Mouse (Mus musculus): Measurements from ENCODE around the gene Slc12a6.

Slc12a6 gene

DNA sequence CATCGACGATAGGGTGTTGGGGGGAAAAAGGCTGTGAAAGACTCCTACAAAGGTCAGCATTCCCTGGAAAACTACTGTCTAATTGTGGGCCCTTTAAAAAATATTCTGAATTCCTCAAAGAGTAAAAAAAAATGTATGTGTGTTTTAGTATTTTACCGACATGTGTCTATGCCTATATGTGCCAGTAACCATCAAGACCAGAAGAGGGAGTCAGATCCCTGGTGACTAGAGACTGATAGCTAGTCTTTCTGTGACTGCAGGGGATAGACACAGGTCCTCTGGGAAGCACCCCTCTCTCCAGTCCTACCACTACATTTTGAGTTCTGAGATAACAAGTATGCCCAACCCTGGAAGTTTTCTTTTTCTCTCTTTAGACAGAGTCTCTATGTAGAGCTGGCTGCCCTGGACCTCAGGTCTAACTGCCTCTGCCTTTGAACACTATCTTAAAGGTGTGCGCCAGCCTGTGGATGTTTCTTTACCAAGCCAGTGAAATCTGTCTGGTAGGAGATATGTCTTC is 2.8 kb upstream of the Slc12a6 start:
- peak; percentile 82 for DNase-seq

DNA sequence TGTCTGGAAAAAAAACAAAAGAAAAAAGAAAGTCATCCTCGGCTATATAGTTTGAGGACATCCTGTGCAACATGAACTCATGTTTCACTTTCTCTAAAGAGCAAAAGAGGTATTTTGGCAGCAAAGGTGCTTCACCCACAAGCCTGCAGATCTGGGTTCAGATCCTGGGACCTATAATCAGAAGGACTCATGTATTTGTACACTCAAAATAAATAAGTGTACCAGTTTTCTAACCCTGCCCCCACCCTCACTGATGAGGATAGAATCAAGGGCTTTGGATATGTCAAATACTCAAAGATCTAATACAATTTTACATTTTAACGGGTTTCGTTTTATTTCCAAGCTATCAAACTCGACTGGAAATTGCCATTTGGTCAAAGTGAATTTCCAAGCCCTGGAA is 1.3 kb upstream of the Slc12a6 start:
- DNase-seq = peak; percentile 84

- peak; percentile 98 for DNase-seq
Observed at GRCm38 (mm10) chr2:112266242-112266592, 592 bp downstream of the Slc12a6 start, which contains the start of gene Gm21985. Gm21985 (plus strand) TSS chr2:112266314.

- DNase-seq = peak; percentile 95
Observed at GRCm38 (mm10) chr2:112266780-112267179, 1.2 kb downstream of the Slc12a6 start.

DNA sequence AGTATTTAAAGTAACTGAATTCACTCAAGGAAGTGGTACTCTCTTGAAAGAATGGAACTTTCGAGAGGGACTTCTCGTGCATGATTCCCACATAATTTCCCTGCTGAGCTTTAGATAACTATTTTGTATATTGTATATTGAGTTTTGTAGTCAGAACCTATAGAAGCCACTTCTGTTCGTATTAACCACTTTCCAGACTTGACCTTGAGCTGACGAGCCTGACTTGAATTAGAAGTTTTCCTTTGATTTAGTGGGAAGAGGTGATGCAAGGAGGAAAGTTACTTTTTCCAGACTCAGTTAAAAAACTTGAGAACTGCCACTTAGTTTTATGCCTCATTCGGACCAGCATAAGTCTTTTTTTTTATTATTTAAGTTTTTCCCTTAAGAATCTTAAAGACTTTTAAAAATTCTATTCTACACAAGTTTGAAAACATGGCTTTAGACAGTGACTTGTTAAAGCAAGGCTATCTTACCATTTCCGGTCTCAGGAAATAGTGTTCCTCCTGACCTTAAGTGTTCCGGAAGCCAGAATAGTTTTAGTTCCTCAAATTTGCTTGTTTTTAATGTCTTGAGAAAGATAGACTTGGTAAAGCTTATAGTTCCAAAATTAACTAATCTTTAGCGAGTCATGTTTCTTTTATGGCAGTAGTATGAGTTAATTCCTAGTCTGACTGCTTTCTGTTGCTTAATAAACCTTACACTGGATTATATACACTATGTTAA is 2.1 kb downstream of the Slc12a6 start:
- DNase-seq = peak; percentile 18

GRCm38 (mm10) chr2:112270011-112270410 is 4.4 kb downstream of the Slc12a6 start:
- peak; percentile 93 for DNase-seq

DNA sequence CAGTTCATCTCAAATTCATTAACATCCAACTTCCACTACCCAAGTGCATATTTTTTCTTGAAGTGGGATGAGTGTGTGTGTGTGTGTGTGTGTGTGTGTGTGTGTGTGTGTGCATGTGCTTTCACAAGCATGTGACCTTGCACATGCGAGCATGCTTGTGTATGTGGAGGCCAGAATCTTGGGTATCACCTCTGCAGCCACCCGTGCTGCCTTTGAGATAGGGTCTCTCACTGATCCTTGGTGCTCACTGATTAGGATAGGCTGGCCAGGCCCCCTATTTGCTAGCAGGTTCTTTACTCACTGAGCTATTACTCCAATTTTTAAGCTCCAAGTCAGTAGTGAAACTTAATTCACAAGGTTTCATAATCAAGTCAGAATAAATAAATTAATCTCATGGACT is 7.3 kb downstream of the Slc12a6 start:
- DNase-seq = peak; percentile 76

- peak; percentile 87 for DNase-seq
Observed at GRCm38 (mm10) chr2:112273474-112273873, 7.8 kb downstream of the Slc12a6 start.

DNA sequence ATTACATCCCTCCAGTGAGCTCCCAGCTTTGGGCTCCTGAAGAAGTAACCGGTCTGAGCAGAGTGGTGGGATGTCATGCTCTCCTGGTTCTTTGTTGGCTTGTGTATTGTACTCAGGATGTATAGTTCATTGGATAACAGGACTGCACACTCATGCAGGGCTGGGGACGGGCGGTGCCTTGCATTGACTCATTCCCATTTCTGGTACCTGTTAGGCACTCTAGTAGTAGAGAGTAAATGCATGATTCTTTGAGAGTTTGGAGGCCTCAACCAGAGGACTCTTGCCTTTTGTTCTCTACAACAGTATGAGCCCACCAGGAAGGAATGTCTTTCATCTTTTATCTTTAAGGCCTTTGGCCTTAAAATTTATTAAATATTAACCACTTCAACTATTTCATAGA is 11.2 kb downstream of the Slc12a6 start:
- peak; percentile 49 for DNase-seq

DNA sequence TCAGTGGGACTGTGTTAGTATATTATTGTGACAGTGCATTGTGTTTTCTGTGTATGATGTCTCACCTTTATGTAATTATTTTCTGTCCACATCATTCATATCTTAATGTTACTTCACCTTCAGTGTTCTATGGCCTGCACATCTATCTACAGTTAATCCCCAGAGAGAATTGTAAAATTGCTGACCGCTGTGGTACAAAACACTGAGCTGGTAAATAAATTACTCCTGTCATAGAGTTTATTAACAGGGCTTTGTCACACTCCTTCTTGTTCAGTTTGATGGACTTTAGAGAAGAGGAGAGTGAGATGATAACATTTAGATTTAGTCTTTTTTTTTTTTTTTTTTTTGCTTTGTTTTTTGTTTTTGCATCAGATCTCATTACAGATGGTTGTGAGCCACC is 17.2 kb downstream of the Slc12a6 start:
- DNase-seq = peak; percentile 9

DNA sequence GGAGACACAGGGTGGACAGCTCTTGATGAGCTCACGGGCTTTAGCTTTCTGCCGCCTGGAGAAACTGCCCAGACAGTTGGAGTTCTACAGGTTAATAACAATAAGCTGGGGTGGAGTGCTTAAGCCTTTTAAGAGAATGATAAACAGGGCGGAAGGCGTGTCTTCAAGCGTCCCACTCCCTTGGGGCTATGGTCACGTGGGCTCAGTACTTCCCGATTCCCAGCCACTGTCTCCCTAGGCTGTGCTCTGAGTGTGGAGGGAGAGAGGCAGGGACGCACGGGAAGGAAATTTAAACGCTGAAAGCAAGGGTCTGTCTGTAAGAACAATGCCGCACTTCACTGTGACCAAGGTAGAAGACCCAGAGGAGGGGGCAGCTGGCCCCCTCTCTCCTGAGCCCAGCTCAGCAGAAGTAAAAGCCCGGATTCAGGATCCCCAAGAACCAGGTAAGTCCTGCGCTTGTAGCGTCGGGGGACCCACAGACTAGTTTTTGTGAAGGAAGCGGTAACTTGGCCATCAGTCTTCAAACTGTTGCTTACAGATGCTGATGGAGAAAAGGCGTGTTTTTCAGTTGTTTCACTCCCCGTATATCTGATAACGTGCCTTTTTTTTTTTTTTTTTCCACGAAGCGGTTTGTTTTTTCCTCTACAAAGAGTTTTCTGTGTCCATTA is 18.9 kb downstream of the Slc12a6 start:
- peak; percentile 98 for DNase-seq

DNA sequence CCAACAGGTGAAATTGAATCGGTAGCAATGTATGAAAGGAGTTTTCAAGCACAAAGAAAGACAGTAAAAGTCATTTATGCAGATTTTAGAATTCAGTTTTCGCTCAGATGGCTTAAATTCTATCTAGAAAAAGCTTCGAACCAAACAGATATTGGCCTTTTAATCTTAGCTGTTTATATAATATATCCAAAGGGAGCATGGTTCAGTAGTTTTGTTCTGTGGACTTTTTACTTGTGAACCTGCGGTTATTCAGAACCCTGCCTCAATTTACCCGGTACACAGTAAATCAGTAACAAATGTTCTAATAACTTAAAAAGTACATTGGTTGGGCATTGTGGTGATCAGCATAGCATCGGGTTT is 19.4 kb downstream of the Slc12a6 start:
- peak; percentile 19 for DNase-seq

DNA sequence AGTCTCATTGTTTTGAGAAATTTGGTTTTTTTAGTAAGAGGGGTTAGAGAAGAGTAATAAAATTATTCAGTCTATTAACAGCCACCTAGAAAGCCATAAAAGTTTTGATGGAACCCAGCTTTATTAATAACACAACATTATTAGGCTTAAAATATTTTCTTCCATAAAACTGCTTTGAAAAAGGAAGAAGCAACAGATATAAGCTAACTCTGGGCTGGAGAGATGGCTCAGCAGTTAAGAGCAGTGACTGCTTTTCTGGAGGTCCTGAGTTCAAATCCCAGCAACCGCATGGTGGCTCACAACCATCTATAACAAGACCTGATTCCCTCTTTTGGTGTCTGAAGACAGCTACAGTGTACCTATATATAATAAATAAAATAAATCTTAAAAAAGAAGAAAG is 20.4 kb downstream of the Slc12a6 start:
- peak; percentile 9 for DNase-seq

DNA sequence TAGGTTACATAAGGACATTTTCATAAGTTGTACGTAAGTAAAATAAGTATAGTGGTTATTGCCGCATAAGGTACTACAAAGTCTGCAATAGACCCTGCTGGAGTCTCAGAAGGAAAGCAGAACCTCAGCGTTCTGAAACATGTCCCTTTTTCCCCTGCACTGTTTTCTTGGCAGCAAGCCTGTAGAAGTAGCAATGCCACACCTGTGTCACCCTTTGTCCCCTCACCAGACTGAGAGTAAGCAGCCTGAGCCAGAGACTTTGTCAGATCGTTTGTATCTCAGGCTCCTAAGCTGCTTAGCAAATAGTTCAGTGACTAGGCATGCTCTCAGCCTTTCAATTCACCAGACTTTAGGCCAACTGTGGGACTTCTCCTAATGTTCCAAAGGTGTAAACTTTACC is 21.4 kb downstream of the Slc12a6 start:
- DNase-seq = peak; percentile 81

GRCm38 (mm10) chr2:112289507-112289906 is 23.9 kb downstream of the Slc12a6 start:
- peak; percentile 16 for DNase-seq

GRCm38 (mm10) chr2:112292823-112293222 is 27.2 kb downstream of the Slc12a6 start:
- DNase-seq = no peak

- peak; percentile 83 for DNase-seq
Observed at GRCm38 (mm10) chr2:112296211-112296610, 30.6 kb downstream of the Slc12a6 start.

DNA sequence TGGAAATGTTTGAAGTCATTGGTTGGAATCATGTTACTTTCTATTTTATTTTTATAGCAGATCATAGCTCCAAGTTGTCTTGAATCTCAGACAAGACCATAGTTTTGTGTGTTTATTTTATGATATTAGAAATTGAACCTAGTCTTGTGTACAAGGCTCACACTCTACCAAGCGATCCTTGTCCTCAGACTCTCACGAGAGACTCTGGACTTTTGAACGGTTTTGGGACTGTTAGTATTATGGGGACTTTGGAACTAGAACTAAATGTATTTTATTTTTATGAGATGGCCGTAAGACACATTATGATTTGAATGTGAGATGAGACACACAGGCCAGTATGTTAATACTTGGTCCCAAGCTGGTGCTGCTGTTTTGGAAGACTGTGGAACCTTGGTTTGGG is 32.6 kb downstream of the Slc12a6 start:
- DNase-seq = peak; percentile 0

- DNase-seq = no peak
Observed at GRCm38 (mm10) chr2:112308671-112309070, 43.0 kb downstream of the Slc12a6 start.

- DNase-seq = peak; percentile 92
Observed at GRCm38 (mm10) chr2:112309161-112309600, 43.6 kb downstream of the Slc12a6 start.

GRCm38 (mm10) chr2:112315638-112316037 is 50.0 kb downstream of the Slc12a6 start:
- DNase-seq = peak; percentile 13

- DNase-seq = no peak
Observed at GRCm38 (mm10) chr2:112318227-112318626, 52.6 kb downstream of the Slc12a6 start.

DNA sequence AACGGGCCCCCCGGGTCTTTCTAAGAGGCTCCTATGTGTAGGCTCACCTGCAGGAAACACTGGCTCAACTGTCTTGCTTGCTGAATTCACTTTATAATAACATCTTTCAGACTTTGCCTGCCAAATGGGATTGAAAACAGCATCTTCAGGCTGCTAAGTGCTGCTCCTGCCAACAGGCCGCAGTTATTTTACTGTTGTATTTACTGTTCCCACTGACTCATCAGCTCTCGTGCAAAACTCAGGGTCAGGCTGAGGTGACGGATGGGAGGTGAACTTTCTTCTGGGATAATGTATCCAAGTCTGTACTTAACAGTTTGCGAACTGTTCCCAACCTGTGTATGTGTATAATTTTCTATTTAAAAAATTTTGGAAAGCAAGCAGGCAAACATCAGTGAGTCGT is 53.3 kb downstream of the Slc12a6 start:
- peak; percentile 49 for DNase-seq

- DNase-seq = peak; percentile 74
Observed at GRCm38 (mm10) chr2:112328069-112328777, 62.6 kb downstream of the Slc12a6 start.
